Mouse (Mus musculus) layer of hippocampus, adult 2 months (tissue): ENCODE measurements at regions not wholly inside any gene's neighbourhood (a gene's known extent, or its start where the extent isn't known, plus 50 kb on each side); places are given as distances from the start of the nearest gene placed in this dataset.

Experiments used
- DNase-seq, 2 experiments: peaks; one replicate each; pipeline ENCODE4 v3.0.0; 2022; ENCODE audit warnings: low spot score in 2 of 2
- H3K27ac ChIP-seq: fragments of 200-600 bp; 2 replicates; pipeline ENCODE4 v1.8.1; 2022
- H3K4me3 ChIP-seq: fragments of 200-600 bp; 2 replicates; pipeline ENCODE4 v1.8.1; 2022; ENCODE audit warnings: mild to moderate bottlenecking
- CTCF ChIP-seq: fragments of 200-600 bp; conservative IDR thresholded peaks from 2 replicates; pipeline ENCODE4 v1.8.1; 2022; ENCODE audit warnings: antibody characterized with exemption, mild to moderate bottlenecking, moderate library complexity

DNA sequence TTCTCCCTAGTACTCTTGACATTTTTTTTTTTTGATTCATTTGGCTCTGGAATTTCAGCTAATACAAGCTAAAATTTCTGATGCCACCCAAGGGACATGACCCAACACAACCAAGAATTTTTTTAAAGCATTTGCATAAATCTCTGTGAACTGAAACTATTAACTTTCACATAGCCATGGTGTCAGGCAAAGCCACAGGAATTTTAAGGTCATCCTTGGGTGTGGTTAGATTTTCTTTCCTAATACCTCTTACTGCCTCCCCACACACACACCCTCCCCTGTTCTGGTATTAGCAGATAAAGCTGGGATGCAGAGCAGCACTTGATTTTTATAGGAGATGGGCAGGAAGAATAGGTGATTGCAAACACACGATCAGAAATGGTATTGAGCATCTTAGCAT, 150.9 kb upstream of the Tmco5 start:
- no peak for DNase-seq
- H3K27ac ChIP-seq = no peak overlapping the region

DNA sequence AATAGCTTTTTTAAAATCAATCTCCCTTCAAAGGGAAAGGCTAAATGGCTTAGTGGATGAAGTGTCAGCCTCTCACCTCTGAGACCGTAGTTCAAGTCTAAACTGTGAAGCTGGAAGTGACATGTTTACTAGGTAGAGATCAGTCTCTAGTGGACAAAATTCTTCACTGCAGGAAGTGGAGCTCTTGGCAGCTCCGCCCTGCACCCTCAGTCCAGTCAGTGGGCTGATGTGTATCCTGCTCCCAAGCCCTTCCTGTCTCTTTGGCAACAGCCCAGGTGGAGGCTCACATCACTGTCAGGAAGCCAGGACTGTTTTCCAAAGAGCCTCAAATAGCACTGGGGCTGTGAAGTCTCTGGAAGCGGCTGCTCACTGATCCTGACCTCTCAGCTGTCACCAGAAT, 142.8 kb upstream of the Tmco5 start:
- no peak for DNase-seq
- Histone ChIP-seq H3K4me3 (no peak overlapping the region), H3K27ac (no peak overlapping the region)
- peak; percentile 75 for TF ChIP-seq CTCF

More for the DNA sequence above, 150.9 kb upstream of the Tmco5 start:
- no peak for TF ChIP-seq CTCF
- H3K4me3 ChIP-seq = no peak overlapping the region

DNA sequence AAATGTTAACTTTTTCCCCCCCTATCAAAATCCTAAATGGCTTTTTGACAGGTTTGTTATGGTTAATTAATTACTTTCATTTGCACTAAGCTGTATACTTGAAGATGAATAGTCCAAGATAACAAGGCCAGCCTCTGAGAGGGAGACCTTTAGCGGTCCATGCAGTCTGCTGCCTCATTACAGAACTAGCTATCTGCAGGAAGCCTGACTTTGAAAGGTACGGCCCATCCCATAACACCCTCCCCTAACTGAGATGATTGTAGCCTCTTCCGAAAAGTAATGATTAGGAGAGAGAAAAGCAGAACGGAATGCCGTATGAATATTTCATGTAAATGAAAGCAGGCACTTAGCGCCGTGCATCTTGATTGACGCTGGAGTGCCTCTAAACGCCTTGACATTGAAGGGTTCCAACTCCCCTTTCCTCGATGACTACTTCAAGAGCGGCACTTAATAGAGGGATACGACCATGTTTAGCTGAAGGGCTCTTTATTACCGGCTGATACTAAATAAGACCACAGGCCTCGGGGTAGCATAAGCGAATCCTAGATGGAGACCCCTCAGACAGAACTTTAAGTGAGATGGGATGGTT, 109.9 kb upstream of the Tmco5 start:
- H3K27ac ChIP-seq = no peak overlapping the region
- no peak overlapping the region for H3K4me3 ChIP-seq
- no peak for DNase-seq
- no peak for TF ChIP-seq CTCF

DNA sequence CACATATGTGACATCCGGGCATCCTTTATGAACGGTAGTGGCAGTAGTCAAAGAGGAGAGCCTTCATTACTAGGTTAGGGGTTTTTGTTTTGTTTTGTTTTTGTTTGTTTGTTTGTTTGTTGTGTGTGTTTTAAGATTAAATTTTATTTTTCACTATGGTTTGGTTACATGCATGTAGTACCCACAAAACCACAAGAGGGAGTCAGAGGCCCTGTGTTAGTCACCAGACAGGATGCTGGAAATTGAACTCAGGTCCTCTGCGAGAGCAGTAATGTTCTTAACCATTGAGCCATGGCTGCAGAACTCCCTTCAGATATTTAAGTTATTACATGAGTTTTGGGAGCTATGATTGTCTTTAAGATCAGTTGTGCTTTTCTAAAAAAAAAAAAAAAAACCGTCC, 109.3 kb upstream of the Tmco5 start:
- TF ChIP-seq CTCF = peak; percentile 59
- DNase-seq = no peak
- no peak overlapping the region for H3K27ac ChIP-seq
- no peak overlapping the region for H3K4me3 ChIP-seq

DNA sequence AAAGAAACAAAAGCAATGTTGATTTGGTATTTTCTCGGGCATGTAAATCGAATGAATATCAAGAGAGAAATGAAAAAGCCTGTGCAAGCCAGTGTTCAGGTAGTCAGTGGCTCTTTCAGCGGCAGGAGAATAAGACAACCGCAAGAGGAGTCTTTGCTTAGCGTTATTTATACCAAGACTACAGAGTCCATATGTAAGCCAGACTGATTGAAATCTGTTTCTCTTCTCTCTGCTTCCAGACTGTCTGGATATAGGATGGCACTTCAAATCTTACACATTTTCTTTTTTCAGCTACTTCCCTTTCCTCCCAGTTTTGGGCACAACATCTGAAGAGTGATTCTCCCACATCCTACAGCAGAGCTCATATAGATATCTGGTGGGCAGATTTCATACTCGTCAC, 105.9 kb upstream of the Tmco5 start:
- TF ChIP-seq CTCF = no peak
- DNase-seq = no peak
- Histone ChIP-seq H3K4me3 (no peak overlapping the region), H3K27ac (no peak overlapping the region)

DNA sequence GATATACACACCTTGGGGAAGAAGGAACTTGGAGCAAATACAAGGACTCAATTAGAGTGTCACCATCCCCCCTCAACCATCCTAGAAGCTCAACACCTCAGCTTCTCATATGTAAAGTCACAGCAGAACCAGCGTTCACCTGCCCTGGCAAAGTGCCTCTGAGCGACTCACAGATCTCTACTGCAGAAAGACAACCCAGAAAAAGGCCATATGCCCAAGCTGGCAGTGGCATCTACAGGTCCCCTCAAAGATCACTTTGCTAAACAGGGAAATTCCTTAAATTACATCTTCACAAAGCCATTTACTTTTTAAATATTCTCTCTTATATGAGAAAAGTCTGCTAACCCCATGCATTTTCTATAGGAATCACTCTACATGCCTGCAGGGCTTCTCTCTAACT, 78.3 kb upstream of the Tmco5 start:
- Histone ChIP-seq H3K4me3 (no peak overlapping the region), H3K27ac (no peak overlapping the region)
- TF ChIP-seq CTCF = no peak
- no peak for DNase-seq

DNA sequence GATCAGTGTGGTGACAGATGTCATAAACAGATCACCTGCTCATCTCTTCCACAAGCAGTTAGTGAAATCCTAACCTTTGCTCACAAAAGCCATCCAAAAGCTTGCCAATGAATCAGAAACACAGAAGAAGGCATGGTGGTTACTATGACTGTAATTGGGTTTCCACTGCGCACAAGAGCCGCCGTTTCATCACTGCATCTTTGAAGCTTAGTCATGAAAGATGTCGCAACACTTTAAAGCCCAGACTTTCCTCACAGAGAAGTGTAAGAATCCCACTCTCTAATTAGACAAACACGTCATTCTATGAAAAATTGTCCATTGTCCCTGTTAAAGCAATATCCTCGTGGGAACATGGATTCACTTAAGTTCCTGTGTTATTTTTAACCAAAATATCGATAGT, 76.9 kb upstream of the Tmco5 start:
- no peak overlapping the region for H3K27ac ChIP-seq
- DNase-seq = no peak
- TF ChIP-seq CTCF = no peak
- no peak overlapping the region for H3K4me3 ChIP-seq

DNA sequence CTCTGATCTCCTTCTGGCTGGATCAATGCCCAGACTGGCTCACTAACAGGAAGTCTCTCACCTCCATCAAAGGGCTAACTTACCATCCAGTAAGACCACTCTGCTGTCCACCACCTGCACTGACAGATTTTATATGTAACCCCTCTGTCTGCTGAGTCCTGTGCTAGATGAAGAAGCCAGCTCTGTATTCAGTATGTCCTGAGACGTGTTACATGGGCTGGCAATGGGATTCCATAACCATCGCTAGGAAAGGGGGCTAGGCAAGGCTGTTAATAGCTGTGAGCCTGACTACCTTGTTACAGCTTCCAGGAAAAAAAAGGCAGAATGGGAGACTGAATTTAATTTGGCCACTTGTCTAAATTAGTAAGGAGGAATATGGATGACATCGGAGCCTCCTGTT, 71.3 kb upstream of the Tmco5 start:
- no peak for DNase-seq
- no peak for TF ChIP-seq CTCF

DNA sequence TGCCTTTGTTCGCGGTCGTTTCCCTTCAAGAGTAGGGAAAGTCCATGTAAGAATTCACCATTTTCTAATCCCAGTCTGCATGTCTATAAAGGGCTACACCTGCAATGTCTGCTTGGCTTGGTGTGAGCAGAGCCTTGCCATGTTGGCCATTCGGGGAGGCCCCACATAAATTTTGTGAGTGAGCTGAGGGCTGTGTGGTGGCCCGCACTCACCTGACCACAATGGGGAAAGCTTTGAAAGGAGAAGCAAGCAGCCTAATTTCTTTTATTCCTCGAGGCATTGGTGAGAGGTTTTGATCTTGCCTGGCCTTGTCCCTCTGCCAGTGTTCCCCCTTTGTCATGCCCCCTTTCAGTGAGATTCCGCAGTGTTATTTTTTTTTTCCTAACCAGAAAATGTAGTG, 70.9 kb upstream of the Tmco5 start:
- Histone ChIP-seq H3K4me3 (no peak overlapping the region), H3K27ac (no peak overlapping the region)
- DNase-seq = no peak
- TF ChIP-seq CTCF = no peak

More for the DNA sequence above, 71.3 kb upstream of the Tmco5 start:
- Histone ChIP-seq H3K27ac (no peak overlapping the region), H3K4me3 (no peak overlapping the region)

DNA sequence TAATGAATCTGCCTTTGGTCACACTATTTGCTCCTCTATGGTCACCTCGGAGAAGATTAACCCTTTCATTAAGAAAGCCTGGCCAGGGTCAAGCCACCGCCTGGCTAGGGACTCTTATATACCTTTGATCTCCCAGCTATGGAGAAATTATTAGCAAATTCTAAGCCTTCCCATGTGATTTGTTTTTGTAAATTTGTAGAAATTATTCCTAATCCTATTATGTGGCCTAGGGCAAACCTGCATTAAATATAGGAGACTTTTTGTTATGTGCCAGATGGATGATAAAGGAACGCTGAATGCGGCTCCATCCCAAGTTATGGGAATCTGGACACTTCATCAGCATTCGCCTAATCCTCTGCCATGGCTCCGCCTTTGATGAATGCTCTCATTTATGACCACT, 70.4 kb upstream of the Tmco5 start:
- no peak for TF ChIP-seq CTCF
- H3K27ac ChIP-seq = no peak overlapping the region
- no peak overlapping the region for H3K4me3 ChIP-seq
- no peak for DNase-seq

DNA sequence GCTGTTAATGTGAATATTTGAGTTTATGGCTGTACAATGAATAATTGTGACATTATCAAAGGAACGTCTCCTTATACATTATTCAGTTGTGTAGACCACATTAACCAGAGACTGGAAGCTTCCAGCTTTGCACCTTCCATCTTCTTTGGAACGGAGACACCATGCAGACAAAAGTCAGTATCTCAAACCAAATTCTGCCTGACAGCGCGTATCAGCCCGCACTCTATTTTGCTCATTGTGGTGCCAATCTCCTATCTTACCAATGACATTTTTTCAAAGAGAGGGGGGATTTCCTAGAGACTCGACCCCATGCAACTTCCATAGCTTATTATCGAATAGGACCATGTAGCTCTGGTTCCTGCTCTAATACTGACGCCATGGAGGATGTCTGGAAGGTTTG, 69.9 kb upstream of the Tmco5 start:
- Histone ChIP-seq H3K27ac (no peak overlapping the region), H3K4me3 (no peak overlapping the region)
- DNase-seq = no peak
- TF ChIP-seq CTCF = no peak

DNA sequence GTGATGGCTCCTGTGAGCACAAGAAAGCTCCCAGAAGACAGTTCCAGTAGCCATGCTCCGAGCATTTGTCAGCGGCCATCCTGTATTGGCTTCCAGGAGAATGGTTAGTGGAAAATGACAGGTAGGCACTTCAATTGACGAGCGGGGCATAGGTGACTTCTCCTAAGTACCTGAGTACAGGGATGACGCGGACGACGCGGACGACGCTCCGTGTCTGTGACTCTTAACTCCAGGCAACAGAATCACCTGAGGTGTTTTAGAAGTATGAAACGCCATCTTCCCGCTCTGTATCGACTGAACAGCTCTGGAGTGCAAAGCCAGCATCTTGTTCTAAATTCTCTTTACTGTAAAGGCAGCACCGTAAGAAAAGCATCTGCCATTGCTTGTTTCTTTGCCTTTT, 68.4 kb upstream of the Tmco5 start:
- no peak for DNase-seq
- Histone ChIP-seq H3K4me3 (no peak overlapping the region), H3K27ac (no peak overlapping the region)
- TF ChIP-seq CTCF = no peak

DNA sequence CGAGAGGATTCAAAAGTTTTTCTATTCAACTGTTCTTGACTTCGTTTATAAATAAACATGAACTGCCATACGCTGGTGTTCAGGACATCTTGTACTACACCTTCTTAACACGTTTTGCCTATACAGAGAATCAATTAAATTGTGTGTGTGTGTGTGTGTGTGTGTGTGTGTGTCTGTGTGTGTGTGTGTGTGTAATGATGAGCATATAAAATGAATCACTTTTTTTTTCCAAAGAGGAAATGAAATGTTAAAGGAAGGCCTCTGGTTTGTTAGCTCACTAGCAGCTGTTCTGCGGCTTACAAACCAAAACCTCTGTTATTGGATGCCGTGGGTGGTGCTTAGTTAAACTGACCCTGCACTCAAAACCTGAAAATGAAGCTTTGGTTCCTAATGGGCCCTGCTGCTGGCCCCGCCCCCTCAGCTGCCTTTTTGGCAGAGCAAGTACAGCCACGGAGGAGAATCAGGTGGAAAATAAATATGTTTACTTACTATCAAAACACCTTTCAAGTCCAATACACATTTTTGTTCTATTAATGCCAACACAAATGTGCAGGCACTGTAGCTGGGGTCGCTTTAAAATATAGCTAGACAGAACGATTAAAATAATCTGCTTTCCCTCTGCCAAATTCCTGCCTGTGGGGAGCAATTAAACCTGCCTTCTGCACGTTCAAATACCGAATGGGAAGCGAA, 65.5 kb upstream of the Tmco5 start:
- no peak for TF ChIP-seq CTCF
- Histone ChIP-seq H3K4me3 (no peak overlapping the region), H3K27ac (no peak overlapping the region)
- no peak for DNase-seq

DNA sequence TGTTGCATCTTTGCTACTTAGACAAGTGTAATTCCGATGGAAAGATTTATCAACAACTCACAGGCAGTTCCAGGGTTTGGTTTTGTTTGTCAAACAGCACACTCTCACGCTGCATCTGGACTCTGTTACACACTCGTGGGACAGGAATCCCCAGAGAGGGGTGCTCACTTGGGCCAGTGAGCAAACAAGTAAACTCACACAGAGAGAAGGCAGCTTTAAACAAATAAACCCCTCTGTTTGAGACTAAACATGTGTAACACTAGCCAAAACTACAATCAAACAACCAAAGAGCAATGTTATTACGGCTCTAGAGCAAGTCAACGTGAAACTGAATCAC, 65.0 kb upstream of the Tmco5 start:
- Histone ChIP-seq H3K27ac (no peak overlapping the region), H3K4me3 (no peak overlapping the region)
- TF ChIP-seq CTCF = no peak
- no peak for DNase-seq

DNA sequence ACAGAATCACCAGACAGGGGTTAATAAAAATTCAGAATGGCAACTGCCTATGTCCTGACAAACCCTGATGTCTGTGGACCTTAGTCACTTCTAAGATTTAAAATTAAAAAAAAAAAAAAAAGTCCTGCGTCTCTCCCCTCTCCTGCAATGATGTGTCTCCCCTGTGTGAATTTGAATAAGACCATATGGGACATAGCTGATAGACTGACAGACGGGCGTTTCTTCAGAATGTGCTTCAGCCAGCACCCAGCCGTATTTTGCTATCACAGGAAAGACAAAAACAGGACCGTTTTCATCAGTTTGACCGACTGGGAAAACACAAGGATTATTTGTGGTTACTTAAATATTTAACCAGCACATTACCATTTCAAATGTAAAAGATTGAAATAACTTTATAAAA, 61.4 kb upstream of the Tmco5 start:
- Histone ChIP-seq H3K27ac (no peak overlapping the region), H3K4me3 (no peak overlapping the region)
- DNase-seq = no peak
- no peak for TF ChIP-seq CTCF
